Mouse (Mus musculus): ENCODE results near the gene Pard6b. TPM values are rescaled to one million over a fixed set of nuclear protein-coding genes. Genes with fewer than 3 reads are reported as not detected.
"Not testable (repeated sequence)": the region's sequence is repeated elsewhere in the genome, so short reads cannot be mapped to it uniquely, and the experiment has no call there.

Pard6b gene
- total RNA-seq (2021): 1 to 10 TPM; 1.0 to 2.4 TPM
- long read RNA-seq, experiment 1, transcript Pard6b-201 (3 exons, 3,399 nt): major isoform, 9 of 9 reads
- long read RNA-seq, experiment 1, partial matches to known transcripts: 0 of 9 reads
- long read RNA-seq, experiment 1, other reads (novel, unspliced or antisense): 0 of 9 reads
- long read RNA-seq, experiment 2, partial matches to known transcripts: 0 of 1 reads
- long read RNA-seq, experiment 2, other reads (novel, unspliced or antisense): 0 of 1 reads

GRCm38 (mm10) chr2:168080431-168081246 is at the start of gene Pard6b:
Pard6b (plus strand) TSS chr2:168081004.
- peak; percentile 91 for DNase-seq (ENCODE audit: low spot score)

GRCm38 (mm10) chr2:168031842-168032241 is 49.0 kb upstream of the Pard6b start:
- DNase-seq (ENCODE audit: low spot score): no peak

GRCm38 (mm10) chr2:168033905-168034304 is 46.9 kb upstream of the Pard6b start:
- no peak for DNase-seq (ENCODE audit: low spot score)

GRCm38 (mm10) chr2:168035907-168036306 is 44.9 kb upstream of the Pard6b start:
- no peak for DNase-seq (ENCODE audit: low spot score)

GRCm38 (mm10) chr2:168037063-168037462 is 43.7 kb upstream of the Pard6b start:
- no peak for DNase-seq (ENCODE audit: low spot score)

GRCm38 (mm10) chr2:168040751-168041150 is 40.1 kb upstream of the Pard6b start:
- no peak for DNase-seq (ENCODE audit: low spot score)

GRCm38 (mm10) chr2:168042019-168042418 is 38.8 kb upstream of the Pard6b start:
- no peak for DNase-seq (ENCODE audit: low spot score)

- DNase-seq (ENCODE audit: low spot score): no peak
Observed at GRCm38 (mm10) chr2:168044681-168045287, 36.0 kb upstream of the Pard6b start.

- DNase-seq (ENCODE audit: low spot score): no peak
Observed at GRCm38 (mm10) chr2:168045357-168045756, 35.4 kb upstream of the Pard6b start.

- peak; percentile 32 for DNase-seq (ENCODE audit: low spot score)
Observed at GRCm38 (mm10) chr2:168045771-168046170, 35.0 kb upstream of the Pard6b start.

GRCm38 (mm10) chr2:168046467-168046866 is 34.3 kb upstream of the Pard6b start:
- no peak for DNase-seq (ENCODE audit: low spot score)

GRCm38 (mm10) chr2:168049002-168049635 is 31.7 kb upstream of the Pard6b start:
- DNase-seq (ENCODE audit: low spot score): no peak

GRCm38 (mm10) chr2:168050000-168050942 is 30.5 kb upstream of the Pard6b start:
- no peak for DNase-seq (ENCODE audit: low spot score)

- DNase-seq (ENCODE audit: low spot score): no peak
Observed at GRCm38 (mm10) chr2:168052156-168052555, 28.6 kb upstream of the Pard6b start.

GRCm38 (mm10) chr2:168052689-168053088 is 28.1 kb upstream of the Pard6b start:
- peak; percentile 65 for DNase-seq (ENCODE audit: low spot score)

- no peak for DNase-seq (ENCODE audit: low spot score)
Observed at GRCm38 (mm10) chr2:168054142-168054541, 26.7 kb upstream of the Pard6b start.

- no peak for DNase-seq (ENCODE audit: low spot score)
Observed at GRCm38 (mm10) chr2:168055910-168056665, 24.7 kb upstream of the Pard6b start.

- DNase-seq (ENCODE audit: low spot score): no peak
Observed at GRCm38 (mm10) chr2:168056666-168056933, 24.2 kb upstream of the Pard6b start.

- not testable (repeated sequence) for DNase-seq (ENCODE audit: low spot score)
Observed at GRCm38 (mm10) chr2:168057876-168058275, 22.9 kb upstream of the Pard6b start.

- no peak for DNase-seq (ENCODE audit: low spot score)
Observed at GRCm38 (mm10) chr2:168058488-168059199, 22.2 kb upstream of the Pard6b start.
